Mouse (Mus musculus): Measurements from ENCODE around the gene Atg4a. TPM values are rescaled to one million over a fixed set of nuclear protein-coding genes. Genes with fewer than 3 reads are reported as not detected.
A peak's percentile ranks its signal among the peaks of the same experiment; 100 is the strongest.

The Atg4a gene
- total RNA-seq (2017) = 21.2 and 23.6 TPM in 2 replicates

GRCm38 (mm10) chrX:140956272-140956940 lies at the start of gene Atg4a, which contains the start of gene Psmd10:
Gene Atg4a, plus strand, starts transcription at chrX:140956907.
Gene Psmd10, minus strand, starts transcription at chrX:140956728.
- peak; percentile 99 for ATAC-seq (ENCODE audit: extremely low read depth, insufficient number of reproducible peaks, low FRiP score, poor library complexity, severe bottlenecking)

GRCm38 (mm10) chrX:140907360-140907759 lies 49.3 kb upstream of the Atg4a start, which contains the start of gene Vsig1:
Gene Vsig1, plus strand, starts transcription at chrX:140907608.
- ATAC-seq (ENCODE audit: extremely low read depth, insufficient number of reproducible peaks, low FRiP score, poor library complexity, severe bottlenecking) = no peak

- ATAC-seq (ENCODE audit: extremely low read depth, insufficient number of reproducible peaks, low FRiP score, poor library complexity, severe bottlenecking) = no peak
Measured at GRCm38 (mm10) chrX:140921321-140921720, 35.4 kb upstream of the Atg4a start.

GRCm38 (mm10) chrX:140932066-140932465 lies 24.6 kb upstream of the Atg4a start:
- ATAC-seq (ENCODE audit: extremely low read depth, insufficient number of reproducible peaks, low FRiP score, poor library complexity, severe bottlenecking) = no peak

GRCm38 (mm10) chrX:140933263-140933662 lies 23.4 kb upstream of the Atg4a start:
- no peak for ATAC-seq (ENCODE audit: extremely low read depth, insufficient number of reproducible peaks, low FRiP score, poor library complexity, severe bottlenecking)

GRCm38 (mm10) chrX:140936271-140936670 lies 20.4 kb upstream of the Atg4a start:
- ATAC-seq (ENCODE audit: extremely low read depth, insufficient number of reproducible peaks, low FRiP score, poor library complexity, severe bottlenecking) = no peak

GRCm38 (mm10) chrX:140953618-140954017 lies 3.1 kb upstream of the Atg4a start:
- ATAC-seq (ENCODE audit: extremely low read depth, insufficient number of reproducible peaks, low FRiP score, poor library complexity, severe bottlenecking) = no peak

- ATAC-seq (ENCODE audit: extremely low read depth, insufficient number of reproducible peaks, low FRiP score, poor library complexity, severe bottlenecking) = no peak
Measured at GRCm38 (mm10) chrX:140956959-140957358, 252 bp downstream of the Atg4a start.

- ATAC-seq (ENCODE audit: extremely low read depth, insufficient number of reproducible peaks, low FRiP score, poor library complexity, severe bottlenecking) = no peak
Measured at GRCm38 (mm10) chrX:140978943-140979342, 22.2 kb downstream of the Atg4a start.

- no peak for ATAC-seq (ENCODE audit: extremely low read depth, insufficient number of reproducible peaks, low FRiP score, poor library complexity, severe bottlenecking)
Measured at GRCm38 (mm10) chrX:140979546-140979945, 22.8 kb downstream of the Atg4a start.

- no peak for ATAC-seq (ENCODE audit: extremely low read depth, insufficient number of reproducible peaks, low FRiP score, poor library complexity, severe bottlenecking)
Measured at GRCm38 (mm10) chrX:140980163-140980562, 23.5 kb downstream of the Atg4a start.

GRCm38 (mm10) chrX:140983206-140983960 lies 26.7 kb downstream of the Atg4a start:
- no peak for ATAC-seq (ENCODE audit: extremely low read depth, insufficient number of reproducible peaks, low FRiP score, poor library complexity, severe bottlenecking)

- ATAC-seq (ENCODE audit: extremely low read depth, insufficient number of reproducible peaks, low FRiP score, poor library complexity, severe bottlenecking) = no peak
Measured at GRCm38 (mm10) chrX:140984795-140985194, 28.1 kb downstream of the Atg4a start.

- no peak for ATAC-seq (ENCODE audit: extremely low read depth, insufficient number of reproducible peaks, low FRiP score, poor library complexity, severe bottlenecking)
Measured at GRCm38 (mm10) chrX:140985256-140985655, 28.5 kb downstream of the Atg4a start.

GRCm38 (mm10) chrX:140996909-140997516 lies 40.3 kb downstream of the Atg4a start:
- 0 out of 2 replicates have a peak, but pooled peaks have one; percentile 19 for ATAC-seq (ENCODE audit: extremely low read depth, insufficient number of reproducible peaks, low FRiP score, poor library complexity, severe bottlenecking)

- no peak for ATAC-seq (ENCODE audit: extremely low read depth, insufficient number of reproducible peaks, low FRiP score, poor library complexity, severe bottlenecking)
Measured at GRCm38 (mm10) chrX:140997912-140998545, 41.3 kb downstream of the Atg4a start.

GRCm38 (mm10) chrX:140998885-140999284 lies 42.2 kb downstream of the Atg4a start:
- no peak for ATAC-seq (ENCODE audit: extremely low read depth, insufficient number of reproducible peaks, low FRiP score, poor library complexity, severe bottlenecking)

GRCm38 (mm10) chrX:141149705-141150104 lies 193.0 kb downstream of the Atg4a start:
- ATAC-seq (ENCODE audit: extremely low read depth, insufficient number of reproducible peaks, low FRiP score, poor library complexity, severe bottlenecking) = no peak

GRCm38 (mm10) chrX:141150290-141150689 lies 193.6 kb downstream of the Atg4a start:
- no peak for ATAC-seq (ENCODE audit: extremely low read depth, insufficient number of reproducible peaks, low FRiP score, poor library complexity, severe bottlenecking)
